Mouse (Mus musculus) hindbrain, embryonic 16.5 days (tissue): ENCODE results near the gene Astl. TPM values are rescaled to one million over a fixed set of nuclear protein-coding genes. Genes with fewer than 3 reads are reported as not detected.

ENCODE experiments used
- ATAC-seq: fragments of 200-750 bp; cut with Nextera tagmentation; 2 replicates; pipeline ENCODE4 v1.8.0; 2017; ENCODE audit warnings: moderate TSS enrichment, moderate library complexity
- H3K27ac ChIP-seq: fragments of 300-500 bp; sonication (generic); 2 replicates; pipeline ENCODE4 v1.5.1; 2014; ENCODE audit warnings: low read depth, mild to moderate bottlenecking, control low read depth, low read length, moderate library complexity
- H3K27me3 ChIP-seq: fragments of 300-500 bp; sonication (generic); replicated peaks from 2 replicates; pipeline ENCODE4 v1.6.1; 2014; ENCODE audit warnings: low read length; ENCODE audit not compliant: control insufficient read depth, insufficient read depth
- H3K36me3 ChIP-seq: fragments of 300-500 bp; sonication (generic); 2 replicates; pipeline ENCODE4 v1.6.1; 2014; ENCODE audit warnings: mild to moderate bottlenecking, low read length, moderate library complexity, mixed read lengths; ENCODE audit not compliant: control insufficient read depth, insufficient read depth
- H3K4me1 ChIP-seq: fragments of 300-500 bp; sonication (generic); 2 replicates; pipeline ENCODE4 v1.6.1; 2014; ENCODE audit warnings: low read depth, low read length; ENCODE audit not compliant: control insufficient read depth, insufficient read depth
- H3K4me2 ChIP-seq: fragments of 300-500 bp; sonication (generic); 2 replicates; pipeline ENCODE4 v1.6.1; 2014; ENCODE audit warnings: mild to moderate bottlenecking, low read length, control low read depth, moderate library complexity
- H3K4me3 ChIP-seq: fragments of 300-500 bp; sonication (generic); 2 replicates; pipeline ENCODE4 v1.5.1; 2014; ENCODE audit warnings: mild to moderate bottlenecking, low read length, control low read depth, moderate library complexity
- H3K9ac ChIP-seq: fragments of 300-500 bp; sonication (generic); 2 replicates; pipeline ENCODE4 v1.6.1; 2014; ENCODE audit warnings: low read depth, mild to moderate bottlenecking, control low read depth, low read length, moderate library complexity
- H3K9me3 ChIP-seq: fragments of 300-500 bp; sonication (generic); 2 replicates; pipeline ENCODE4 v1.6.1; 2014; ENCODE audit warnings: mild to moderate bottlenecking, low read length, moderate library complexity; ENCODE audit not compliant: control insufficient read depth
- WGBS: fragments of 180-500 bp; shearing (Covaris S2); extraction: QIAGEN DNeasy Blood & Tissue Kit; methylation state at CpG from one replicate; pipeline ENCODE4 v1.1.7; 2014; 5-methylcytosine and 5-hydroxymethylcytosine counted together
- polyA plus RNA-seq: library from polyadenylated mRNA; unstranded; fragments of >200 nt; fragmentation: Nextera tagmentation; extraction: Ambion mirVana; gene quantifications from 2 replicates; pipeline ENCODE4 v1.2.1, GENCODE M21; 2015

Astl gene
- polyA plus RNA-seq, 1 experiment from 2014 or later: not detected

DNA sequence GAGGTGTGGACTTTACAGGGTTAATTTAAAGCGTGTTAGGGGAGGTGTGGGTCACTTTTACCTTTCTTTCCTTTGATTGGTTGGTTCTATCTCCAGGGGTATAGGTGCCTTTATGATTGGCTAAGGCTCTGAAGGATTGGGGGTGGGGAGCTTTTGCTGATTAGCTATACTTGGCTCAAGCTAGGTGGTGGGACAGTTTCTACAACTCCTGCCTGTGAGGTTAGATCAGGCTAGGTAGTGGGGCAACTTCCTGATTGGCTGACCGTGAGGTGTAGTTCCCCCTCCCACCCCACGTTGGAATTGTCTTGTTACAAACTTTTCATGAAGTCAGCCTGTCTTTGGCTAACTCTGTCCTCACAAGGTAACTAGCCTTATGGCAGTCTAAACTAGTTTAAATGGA, 31.3 kb upstream of the Astl start:
- Histone ChIP-seq H3K36me3 (no peaks in the 10 kb centered on the region), H3K4me2 (no peak overlapping the region), H3K27me3 (no peaks in the 10 kb centered on the region), H3K27ac (no peak overlapping the region), H3K9me3 (no peaks in the 10 kb centered on the region; the same call in 1 of the 2 replicates), H3K9ac (no peak overlapping the region), H3K4me1 (no peaks in the 10 kb centered on the region), H3K4me3 (no peak overlapping the region)
- no peak for ATAC-seq
- 39% methylated on average over 3 of the region's 3 CpGs for whole genome bisulfite sequencing

DNA sequence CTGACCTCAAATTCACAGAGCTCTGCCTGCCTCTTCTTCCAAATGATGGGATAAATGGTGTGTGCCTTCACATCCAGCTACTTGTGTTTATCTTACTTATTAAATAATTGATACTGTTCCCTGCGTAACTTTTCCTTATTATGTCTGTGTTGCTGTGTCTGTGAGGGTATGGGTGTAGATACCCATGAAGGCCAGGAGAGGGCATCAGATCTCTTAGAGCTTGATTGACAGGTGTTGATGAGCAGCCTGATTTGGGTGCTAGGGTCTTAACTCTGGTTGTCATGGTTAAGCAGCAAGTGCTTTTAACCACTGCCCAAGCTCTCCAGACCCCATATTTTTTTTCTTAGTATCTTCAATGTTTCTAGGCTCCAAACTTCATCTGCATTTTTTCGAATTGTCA, 29.8 kb upstream of the Astl start:
- no peaks in the 10 kb centered on the region for H3K27me3 ChIP-seq
- WGBS: 93% methylated on average over 2 of the region's 2 CpGs
- H3K27ac ChIP-seq: no peak overlapping the region
- no peaks in the 10 kb centered on the region; the same call in 1 of the 2 replicates for H3K9me3 ChIP-seq
- no peaks in the 10 kb centered on the region for H3K36me3 ChIP-seq
- no peak overlapping the region for H3K9ac ChIP-seq
- ATAC-seq: no peak
- H3K4me2 ChIP-seq: no peak overlapping the region
- H3K4me3 ChIP-seq: no peak overlapping the region
- H3K4me1 ChIP-seq: no peaks in the 10 kb centered on the region

DNA sequence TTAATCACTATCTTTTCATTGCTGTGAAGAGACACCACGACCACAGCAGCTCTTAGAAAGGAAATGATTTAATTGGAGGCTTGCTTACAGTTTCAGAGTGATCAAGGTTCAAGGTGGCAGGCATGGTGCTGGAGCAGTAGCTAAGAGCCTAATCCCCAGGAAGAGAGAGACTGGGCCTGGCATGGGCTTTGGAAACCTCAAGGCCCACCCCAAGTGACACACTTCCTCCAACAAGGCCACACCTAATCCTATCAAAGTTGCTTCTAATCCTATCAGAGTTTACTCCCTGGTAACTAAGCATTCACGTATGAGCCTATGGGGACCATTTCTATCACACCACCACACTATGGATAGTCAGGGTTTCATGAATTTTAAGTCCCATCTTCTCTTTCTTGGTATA, 28.2 kb upstream of the Astl start:
- no peaks in the 10 kb centered on the region for H3K4me1 ChIP-seq
- H3K27ac ChIP-seq: no peak overlapping the region
- H3K9ac ChIP-seq: no peak overlapping the region
- no peaks in the 10 kb centered on the region for H3K36me3 ChIP-seq
- no peak overlapping the region for H3K4me2 ChIP-seq
- no peaks in the 10 kb centered on the region; the same call in 1 of the 2 replicates for H3K9me3 ChIP-seq
- 63% methylated on average over 2 of the region's 2 CpGs for WGBS
- no peak for ATAC-seq
- H3K4me3 ChIP-seq: no peak overlapping the region
- no peaks in the 10 kb centered on the region for H3K27me3 ChIP-seq

DNA sequence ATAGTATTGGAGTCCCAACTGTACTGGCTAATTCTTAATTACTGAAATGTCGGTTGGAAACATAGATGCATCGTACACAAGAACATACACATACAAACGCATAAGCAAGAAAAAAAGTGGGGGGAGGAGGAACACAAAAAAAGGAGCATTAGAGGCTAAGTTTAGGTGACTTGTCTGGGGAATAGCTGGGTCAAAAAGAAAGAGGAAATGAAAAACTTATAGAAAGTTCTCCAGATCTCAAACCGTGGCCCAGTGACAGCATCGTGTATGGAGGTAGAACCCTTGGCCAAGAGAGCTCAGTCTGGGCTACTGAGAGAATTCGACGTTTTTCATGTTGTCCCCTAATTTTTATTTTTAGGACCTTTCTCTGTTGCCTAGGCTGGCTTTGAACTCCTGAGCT, 27.8 kb upstream of the Astl start:
- Histone ChIP-seq H3K9ac (no peak overlapping the region), H3K36me3 (no peaks in the 10 kb centered on the region), H3K9me3 (no peaks in the 10 kb centered on the region; the same call in 1 of the 2 replicates), H3K27me3 (no peaks in the 10 kb centered on the region), H3K4me3 (no peak overlapping the region), H3K27ac (no peak overlapping the region), H3K4me2 (no peak overlapping the region), H3K4me1 (no peaks in the 10 kb centered on the region)
- ATAC-seq: no peak
- WGBS: 91% methylated on average over 7 of the region's 7 CpGs

DNA sequence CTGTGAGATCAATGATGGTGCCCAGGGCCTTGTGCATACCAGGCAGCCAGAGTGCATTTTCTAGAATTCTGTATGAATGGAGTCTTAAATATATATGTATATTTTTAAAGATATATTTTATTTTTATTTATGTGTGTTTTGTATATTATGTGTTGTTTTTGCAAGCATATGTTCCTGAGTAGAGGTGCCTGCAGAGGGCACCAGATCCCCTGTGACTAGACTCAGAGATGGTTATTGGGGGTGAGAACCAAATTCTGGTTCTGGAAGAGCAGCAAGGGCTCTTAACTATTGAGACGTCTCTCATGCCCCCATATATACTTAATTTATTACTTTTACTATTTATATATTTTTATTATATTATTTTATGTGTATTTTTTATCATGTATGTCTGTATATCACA, 27.2 kb upstream of the Astl start:
- H3K27ac ChIP-seq: no peak overlapping the region
- no peak overlapping the region for H3K4me2 ChIP-seq
- 92% methylated on average over 1 of the region's 1 CpGs for WGBS
- no peaks in the 10 kb centered on the region for H3K36me3 ChIP-seq
- no peak overlapping the region for H3K4me3 ChIP-seq
- H3K4me1 ChIP-seq: no peaks in the 10 kb centered on the region
- no peaks in the 10 kb centered on the region for H3K27me3 ChIP-seq
- no peak for ATAC-seq
- H3K9me3 ChIP-seq: no peaks in the 10 kb centered on the region; the same call in 1 of the 2 replicates
- H3K9ac ChIP-seq: no peak overlapping the region

DNA sequence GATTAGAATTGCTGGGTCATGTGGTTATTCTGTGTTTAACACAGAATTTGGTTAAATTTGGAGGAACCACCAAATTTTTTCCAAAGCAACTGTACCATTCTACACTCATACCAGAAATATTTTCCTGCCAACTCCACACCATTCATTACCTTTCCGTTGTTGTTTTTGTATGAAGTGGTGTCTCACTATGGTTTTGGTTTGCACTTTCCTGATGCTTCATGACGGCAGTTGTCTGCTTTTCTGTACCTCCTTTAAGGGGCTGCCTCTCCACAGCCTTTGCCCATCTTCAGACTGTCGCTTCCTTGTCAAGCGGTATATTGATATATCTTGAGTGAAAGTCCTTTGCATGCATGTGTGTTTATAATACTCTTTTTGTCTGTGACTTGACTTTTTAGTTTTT, 25.6 kb upstream of the Astl start:
- no peak for ATAC-seq
- Histone ChIP-seq H3K9me3 (no peaks in the 10 kb centered on the region; the same call in 1 of the 2 replicates), H3K4me3 (no peak overlapping the region), H3K9ac (no peak overlapping the region), H3K4me1 (no peaks in the 10 kb centered on the region), H3K27me3 (no peaks in the 10 kb centered on the region), H3K36me3 (no peaks in the 10 kb centered on the region), H3K4me2 (no peak overlapping the region), H3K27ac (no peak overlapping the region)
- 94% methylated on average over 4 of the region's 4 CpGs for WGBS

DNA sequence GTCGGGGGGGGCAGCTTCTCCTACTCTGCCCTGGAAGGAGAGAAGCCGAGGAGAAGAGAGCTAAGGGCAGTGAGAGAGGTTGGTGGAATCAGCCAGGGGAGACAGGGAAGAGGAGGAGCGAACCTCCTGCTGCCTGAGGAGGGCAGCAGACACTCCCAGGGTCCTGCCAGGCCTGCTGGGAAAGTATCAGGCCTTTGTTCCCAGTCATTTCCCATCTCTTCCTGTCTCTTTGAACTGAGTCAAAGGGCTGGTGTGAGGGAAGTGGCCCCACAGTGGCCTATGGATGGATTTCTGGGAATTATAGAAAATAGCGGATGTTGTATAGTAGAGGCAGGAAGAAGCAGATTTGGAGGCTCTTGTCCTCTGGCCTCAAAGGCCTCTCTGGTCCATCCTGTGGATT, 24.6 kb upstream of the Astl start:
- no peak overlapping the region for H3K9ac ChIP-seq
- H3K4me2 ChIP-seq: no peak overlapping the region
- no peak overlapping the region for H3K4me3 ChIP-seq
- no peaks in the 10 kb centered on the region for H3K4me1 ChIP-seq
- WGBS: 63% methylated on average over 4 of the region's 4 CpGs
- H3K27ac ChIP-seq: no peak overlapping the region
- H3K27me3 ChIP-seq: no peaks in the 10 kb centered on the region
- no peak for ATAC-seq
- no peaks in the 10 kb centered on the region; the same call in 1 of the 2 replicates for H3K9me3 ChIP-seq
- H3K36me3 ChIP-seq: no peaks in the 10 kb centered on the region

DNA sequence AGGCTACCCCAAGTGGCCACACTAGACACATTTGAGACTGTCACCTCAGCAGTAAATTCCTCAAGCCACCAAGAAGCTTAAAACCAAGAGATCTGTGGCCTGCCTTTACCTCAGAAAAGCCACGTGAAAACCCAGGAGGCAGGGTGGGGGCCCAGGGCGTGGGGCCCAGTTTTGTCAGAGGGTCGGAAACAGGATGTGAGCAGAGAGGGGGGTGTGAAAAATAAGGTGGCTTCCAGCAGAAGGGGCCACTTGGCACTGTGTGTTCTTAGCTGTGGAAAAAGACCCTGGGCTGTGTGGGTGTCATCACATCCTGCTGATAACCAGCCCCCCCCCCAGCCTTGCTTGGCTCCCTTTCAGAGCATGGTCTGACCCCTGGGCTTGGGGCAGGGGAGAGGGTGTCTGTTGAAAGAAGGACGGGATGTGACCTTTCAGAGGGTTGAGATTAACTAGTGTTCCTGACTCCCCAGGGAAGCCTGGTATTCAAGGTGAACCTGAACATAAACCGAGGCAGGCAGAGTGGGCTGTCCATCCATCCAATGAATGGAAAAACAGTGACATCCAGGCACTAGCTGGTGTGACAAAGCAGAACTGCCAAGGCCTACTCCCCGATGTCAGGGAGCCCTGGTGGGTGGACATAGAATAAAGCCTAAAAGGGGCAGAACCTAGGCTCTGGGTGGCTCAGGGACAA, 23.8 kb upstream of the Astl start:
- H3K27me3 ChIP-seq: no peaks in the 10 kb centered on the region
- WGBS: 77% methylated on average over 6 of the region's 6 CpGs
- ATAC-seq: no peak

DNA sequence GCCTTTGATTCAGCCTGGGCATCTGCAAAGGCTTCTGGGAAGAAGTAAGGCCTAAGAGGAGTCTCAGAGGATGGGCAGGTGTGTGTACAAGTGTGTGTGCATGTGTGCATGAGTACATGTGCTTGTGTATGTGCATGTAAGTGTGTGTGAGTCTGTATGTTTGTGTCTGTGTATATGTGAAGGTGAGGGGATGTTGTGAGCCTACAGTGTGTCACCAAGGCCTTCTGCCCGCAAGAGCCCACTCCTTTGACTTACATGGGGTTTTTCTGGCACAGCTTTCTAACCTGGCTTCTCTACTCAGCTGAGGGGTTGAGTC, 23.3 kb upstream of the Astl start:
- H3K27ac ChIP-seq: no peak overlapping the region
- no peaks in the 10 kb centered on the region for H3K36me3 ChIP-seq
- H3K4me3 ChIP-seq: no peak overlapping the region
- H3K9ac ChIP-seq: no peak overlapping the region
- H3K4me2 ChIP-seq: no peak overlapping the region
- H3K9me3 ChIP-seq: no peaks in the 10 kb centered on the region; the same call in 1 of the 2 replicates
- H3K4me1 ChIP-seq: no peaks in the 10 kb centered on the region
- no peak for ATAC-seq
- H3K27me3 ChIP-seq: no peaks in the 10 kb centered on the region
- 100% methylated on average over 1 of the region's 1 CpGs for WGBS

More for the DNA sequence above, 23.8 kb upstream of the Astl start:
- no peak overlapping the region for H3K4me3 ChIP-seq
- H3K9me3 ChIP-seq: no peaks in the 10 kb centered on the region; the same call in 1 of the 2 replicates
- H3K27ac ChIP-seq: no peak overlapping the region
- H3K4me2 ChIP-seq: no peak overlapping the region
- H3K9ac ChIP-seq: no peak overlapping the region
- no peaks in the 10 kb centered on the region for H3K4me1 ChIP-seq
- H3K36me3 ChIP-seq: no peaks in the 10 kb centered on the region
